Mouse (Mus musculus) liver, adult 10 weeks (tissue): ENCODE results near the gene Ankrd40. TPM values are rescaled to one million over a fixed set of nuclear protein-coding genes. Genes with fewer than 3 reads are reported as not detected.

Source experiments
- polyA plus RNA-seq: library from polyadenylated mRNA; stranded (reverse); fragments of 350-450 nt; fragmentation: Illumina TruSeq; extraction: RNeasy Lipid Tissue Mini Kit (QIAGEN cat#74804); gene quantifications from one replicate; pipeline ENCODE4 v1.2.3, GENCODE M21; 2014; ENCODE audit warnings: low read depth, low replicate concordance

The Ankrd40 gene
- polyA plus RNA-seq = 46.4 TPM

GRCm38 (mm10) chr11:94327693-94328643 lies at the start of gene Ankrd40:
Gene Ankrd40 (plus strand): TSS chr11:94328001.

DNA sequence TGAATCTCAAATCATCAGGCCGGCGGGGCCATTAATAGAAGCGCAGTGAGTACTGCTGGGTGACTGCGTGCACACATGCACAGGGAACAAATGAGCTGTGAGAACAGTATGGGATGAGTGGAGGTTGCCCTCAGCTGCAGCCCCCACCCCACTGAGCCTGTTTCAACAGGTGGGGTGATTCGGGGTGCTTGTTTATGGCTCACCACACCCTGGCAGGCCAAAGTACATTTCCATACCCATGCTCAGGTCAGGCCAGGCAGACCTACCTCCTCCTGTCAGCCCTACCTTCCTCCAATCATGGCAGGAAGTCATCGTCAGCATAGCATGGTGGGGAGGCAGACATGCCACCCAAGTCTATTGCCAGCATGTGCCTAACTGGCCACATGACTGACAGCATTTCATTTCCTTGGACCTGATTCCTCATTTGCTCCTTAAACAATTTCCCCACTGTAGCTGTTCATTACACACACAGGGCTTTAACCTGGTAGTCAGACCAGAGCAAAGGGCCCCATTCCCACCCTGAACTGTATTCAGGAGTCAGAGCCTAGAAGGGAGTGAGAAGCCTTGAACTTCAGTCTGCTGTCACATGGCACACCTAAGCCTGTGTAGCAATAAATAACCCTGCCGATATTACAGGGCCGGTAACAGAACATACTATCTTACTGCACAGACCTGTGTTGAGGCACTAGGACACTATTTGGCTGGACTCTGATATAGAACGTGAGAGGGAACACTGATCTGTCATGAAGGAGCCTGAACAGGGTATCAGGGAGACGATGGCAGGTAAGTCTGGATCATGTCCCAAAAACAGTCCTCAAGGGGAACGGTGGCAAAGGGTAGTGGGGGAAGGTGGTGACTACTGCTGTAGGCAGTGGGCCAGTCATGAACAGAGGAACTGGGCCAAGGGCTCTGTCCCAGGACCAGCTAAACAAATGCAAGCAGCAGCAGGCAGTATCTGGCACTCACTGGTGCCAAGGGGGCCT lies 46.3 kb upstream of the Ankrd40 start, which contains the start of gene Gm21885:
Gene Gm21885 (plus strand): TSS at position 675 of the 983 bp plus-strand sequence.

GRCm38 (mm10) chr11:94321931-94322400 lies 5.8 kb upstream of the Ankrd40 start, which contains the start of gene Luc7l3:
Gene Luc7l3 (minus strand): TSS chr11:94321988.

Other genes starting within 250 kb of the Ankrd40 start
- 283 TPM for gene Tob1, start 116.5 kb upstream of the Ankrd40 start, polyA plus RNA-seq
- gene Wfikkn2, start 82.0 kb upstream of the Ankrd40 start, polyA plus RNA-seq = not detected
- gene Gm21885, start 46.1 kb upstream of the Ankrd40 start, polyA plus RNA-seq = 0.79 TPM
- gene Luc7l3, start 6.0 kb upstream of the Ankrd40 start, polyA plus RNA-seq = 85.5 TPM
- 40.6 TPM for gene Abcc3, start 65.0 kb downstream of the Ankrd40 start, polyA plus RNA-seq
- gene Cacna1g, start 146.2 kb downstream of the Ankrd40 start, polyA plus RNA-seq = not detected
- gene Spata20, start 158.2 kb downstream of the Ankrd40 start, polyA plus RNA-seq = not detected
- not detected for gene Epn3, start 172.0 kb downstream of the Ankrd40 start, polyA plus RNA-seq
- gene Mycbpap, start 193.7 kb downstream of the Ankrd40 start, polyA plus RNA-seq = not detected
- gene Rsad1, start 221.3 kb downstream of the Ankrd40 start, polyA plus RNA-seq = 4.3 TPM
- not detected for gene Chad, start 237.0 kb downstream of the Ankrd40 start, polyA plus RNA-seq